22 mouse cellular contexts compared by ENCODE assay signal in the genomic region with DNA sequence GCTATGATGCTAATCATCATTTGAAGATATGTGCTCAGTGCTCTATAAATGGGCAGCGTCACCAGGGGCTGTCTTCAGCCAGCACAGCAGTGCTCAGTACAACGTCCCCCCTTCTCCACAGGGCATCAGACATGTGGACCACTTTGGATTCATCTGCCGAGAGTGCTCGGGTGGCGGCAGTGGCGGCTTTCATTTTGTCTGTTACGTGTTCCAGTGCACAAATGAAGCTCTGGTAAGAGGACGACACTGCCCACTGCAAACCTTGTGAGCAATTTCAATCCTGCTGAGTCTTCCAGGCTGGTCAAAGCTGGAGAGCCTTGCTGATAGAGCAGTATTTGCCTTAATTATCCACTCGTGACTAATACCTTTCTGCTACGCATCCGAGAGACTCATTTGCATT.
DNase-seq lines count a peak whose midpoint lies in the region; ATAC-seq and TF ChIP-seq lines count a peak whose summit lies in the region.
"Had no signal": no experiment of that assay in that cellular context is flagged by ENCODE, and none has a peak within 500 bp of the region (broad histone marks: within the 10 kb centered on the region; RNA-seq: fewer than 3 reads in every experiment).

No protein-coding gene starts in this region.

- no peak for TF ChIP-seq CTCF in forebrain, postnatal 0 days (IDR thresholded peaks at IDR 0.05; ENCODE audit: low read depth)

- no peaks in the 10 kb centered on the region for H3K4me1 ChIP-seq in forebrain, postnatal 0 days (ENCODE audit: insufficient read depth)
- no peaks in the 10 kb centered on the region for H3K4me1 ChIP-seq in forebrain, embryonic 14.5 days (ENCODE audit: control insufficient read depth, insufficient read depth, low read length)
- no peaks in the 10 kb centered on the region for H3K4me1 ChIP-seq in midbrain, embryonic 14.5 days (ENCODE audit: control insufficient read depth, insufficient read depth, low read length)
- H3K4me1 ChIP-seq in midbrain, embryonic 11.5 days (ENCODE audit: control insufficient read depth, insufficient read depth, low read length), result no peaks in the 10 kb centered on the region
- H3K4me1 ChIP-seq in intestine, embryonic 15.5 days (replicated peaks), result 0 out of 2 replicates have a peak, but pooled peaks cover 3% of the 10 kb centered on the region
- H3K4me1 ChIP-seq in neural tube, embryonic 14.5 days (ENCODE audit: control insufficient read depth, insufficient read depth, low read length), result no peaks in the 10 kb centered on the region
- H3K4me1 ChIP-seq: embryonic facial prominence, embryonic 13.5 days; neural tube, embryonic 12.5 days had no signal

- 66% methylated on average over 11 of the region's 11 CpGs for WGBS in forebrain, postnatal 0 days
- 77% methylated on average over 11 of the region's 11 CpGs for WGBS in forebrain, embryonic 14.5 days
- 48% methylated on average over 11 of the region's 11 CpGs for WGBS in midbrain, embryonic 14.5 days
- 83% methylated on average over 11 of the region's 11 CpGs for WGBS in midbrain, embryonic 11.5 days
- 79% methylated on average over 11 of the region's 11 CpGs for WGBS in intestine, embryonic 15.5 days
- WGBS in neural tube, embryonic 14.5 days, result 60% methylated on average over 11 of the region's 11 CpGs

- ATAC-seq in forebrain, postnatal 0 days, result peak; percentile 36
- no peak for ATAC-seq in forebrain, embryonic 14.5 days
- no peak for ATAC-seq in midbrain, embryonic 14.5 days (ENCODE audit: low FRiP score, low TSS enrichment)
- ATAC-seq in midbrain, embryonic 11.5 days (ENCODE audit: low FRiP score), result no peak
- no peak for ATAC-seq in intestine, embryonic 15.5 days
- 0 out of 2 replicates have a peak, but pooled peaks have one; percentile 31 for ATAC-seq in neural tube, embryonic 14.5 days (ENCODE audit: low read depth)
- ATAC-seq in erythroblast, adult 5-6 weeks (replicated peaks; ENCODE audit: low FRiP score, poor library complexity, severe bottlenecking), result no peak

- no peak for DNase-seq in forebrain, postnatal 0 days
- DNase-seq in forebrain, embryonic 14.5 days (ENCODE audit: low spot score), result no peak
- peak; percentile 47 for DNase-seq in midbrain, embryonic 14.5 days
- DNase-seq in midbrain, embryonic 11.5 days (ENCODE audit: low spot score, missing footprints), result no peak
- no peak for DNase-seq in spleen, postnatal 14 days (ENCODE audit: low spot score in 2 of 2)
- DNase-seq: adrenal gland, adult 2 months; cerebellum, adult 18-20 months; cerebellum, postnatal 25 days; gastrocnemius, postnatal 36 days; heart, postnatal 4 days; layer of hippocampus, adult 9-11 months; lung, embryonic 14.5 days; lung, postnatal 36 days had no signal

- H3K4me3 ChIP-seq in forebrain, postnatal 0 days (ENCODE audit: low read depth, low read length), result no peak overlapping the region
- no peak overlapping the region for H3K4me3 ChIP-seq in forebrain, embryonic 14.5 days (ENCODE audit: low read depth, low read length)
- H3K4me3 ChIP-seq in midbrain, embryonic 14.5 days (replicated peaks; ENCODE audit: low read depth, low read length), result no peak overlapping the region
- H3K4me3 ChIP-seq in midbrain, embryonic 11.5 days (ENCODE audit: low read depth, low read length), result no peak overlapping the region
- no peak overlapping the region for H3K4me3 ChIP-seq in intestine, embryonic 15.5 days (replicated peaks)
- no peak overlapping the region for H3K4me3 ChIP-seq in neural tube, embryonic 14.5 days (ENCODE audit: low read depth, low read length)
- H3K4me3 ChIP-seq: embryonic facial prominence, embryonic 13.5 days; heart, embryonic 10.5 days; left cerebral cortex, adult 2 months; megakaryocyte, embryonic 14.5 days; neural tube, embryonic 12.5 days had no signal

- no peaks in the 10 kb centered on the region for H3K36me3 ChIP-seq in forebrain, postnatal 0 days (ENCODE audit: insufficient read depth)
- no peaks in the 10 kb centered on the region for H3K36me3 ChIP-seq in forebrain, embryonic 14.5 days (ENCODE audit: control insufficient read depth, insufficient read depth, low read length)
- H3K36me3 ChIP-seq in midbrain, embryonic 14.5 days (ENCODE audit: control insufficient read depth, insufficient read depth, low read length), result no peaks in the 10 kb centered on the region
- peaks cover 3% of the 10 kb centered on the region; the same call in 1 of the 2 replicates for H3K36me3 ChIP-seq in midbrain, embryonic 11.5 days (ENCODE audit: control insufficient read depth, insufficient read depth, low read length)
- H3K36me3 ChIP-seq in intestine, embryonic 15.5 days, result no peaks in the 10 kb centered on the region
- no peaks in the 10 kb centered on the region for H3K36me3 ChIP-seq in neural tube, embryonic 14.5 days (ENCODE audit: control insufficient read depth, insufficient read depth, low read length)

- no peak overlapping the region for H3K27ac ChIP-seq in forebrain, postnatal 0 days (ENCODE audit: low read depth, low read length)
- no peak overlapping the region; the same call in 1 of the 2 replicates for H3K27ac ChIP-seq in forebrain, embryonic 14.5 days (ENCODE audit: low read depth, low read length)
- no peak overlapping the region; the same call in 1 of the 2 replicates for H3K27ac ChIP-seq in midbrain, embryonic 14.5 days (replicated peaks; ENCODE audit: low read depth, low read length)
- no peak overlapping the region for H3K27ac ChIP-seq in midbrain, embryonic 11.5 days (ENCODE audit: low read depth, low read length)
- 0 out of 2 replicates have a peak overlapping the region, but pooled peaks have one; percentile 44 for H3K27ac ChIP-seq in intestine, embryonic 15.5 days
- no peak overlapping the region for H3K27ac ChIP-seq in neural tube, embryonic 14.5 days (ENCODE audit: low read depth, low read length)
- H3K27ac ChIP-seq: embryonic facial prominence, embryonic 13.5 days; heart, embryonic 10.5 days; left cerebral cortex, adult 2 months; liver, embryonic 14.5 days; neural tube, embryonic 12.5 days had no signal

- H3K9ac ChIP-seq in forebrain, postnatal 0 days, result no peak overlapping the region
- H3K9ac ChIP-seq in forebrain, embryonic 14.5 days (ENCODE audit: low read length), result no peak overlapping the region
- no peak overlapping the region for H3K9ac ChIP-seq in midbrain, embryonic 14.5 days (replicated peaks; ENCODE audit: low read length)
- H3K9ac ChIP-seq in midbrain, embryonic 11.5 days (ENCODE audit: low read length), result no peak overlapping the region
- no peak overlapping the region for H3K9ac ChIP-seq in intestine, embryonic 15.5 days
- H3K9ac ChIP-seq in neural tube, embryonic 14.5 days (replicated peaks; ENCODE audit: low read depth, low read length), result no peak overlapping the region
- H3K9ac ChIP-seq: embryonic facial prominence, embryonic 13.5 days; liver, embryonic 14.5 days; lung, embryonic 14.5 days; neural tube, embryonic 12.5 days had no signal

- no peak overlapping the region for H3K4me2 ChIP-seq in forebrain, postnatal 0 days (ENCODE audit: low read depth)
- no peak overlapping the region for H3K4me2 ChIP-seq in forebrain, embryonic 14.5 days (ENCODE audit: low read length)
- no peak overlapping the region for H3K4me2 ChIP-seq in midbrain, embryonic 14.5 days (ENCODE audit: low read length)
- no peak overlapping the region for H3K4me2 ChIP-seq in midbrain, embryonic 11.5 days
- H3K4me2 ChIP-seq in intestine, embryonic 15.5 days (replicated peaks), result no peak overlapping the region
- no peak overlapping the region for H3K4me2 ChIP-seq in neural tube, embryonic 14.5 days (ENCODE audit: low read depth, low read length)
- H3K4me2 ChIP-seq: embryonic facial prominence, embryonic 13.5 days; lung, embryonic 14.5 days; neural tube, embryonic 12.5 days had no signal

- H3K27me3 ChIP-seq in forebrain, postnatal 0 days (ENCODE audit: insufficient read depth, low read length), result no peaks in the 10 kb centered on the region
- H3K27me3 ChIP-seq in forebrain, embryonic 14.5 days (replicated peaks; ENCODE audit: control insufficient read depth, insufficient read depth, low read length), result no peaks in the 10 kb centered on the region
- no peaks in the 10 kb centered on the region for H3K27me3 ChIP-seq in midbrain, embryonic 14.5 days (ENCODE audit: control insufficient read depth, insufficient read depth, low read length)
- H3K27me3 ChIP-seq in midbrain, embryonic 11.5 days (ENCODE audit: control insufficient read depth, insufficient read depth, low read length), result no peaks in the 10 kb centered on the region
- H3K27me3 ChIP-seq in intestine, embryonic 15.5 days (replicated peaks), result no peaks in the 10 kb centered on the region
- H3K27me3 ChIP-seq in neural tube, embryonic 14.5 days (ENCODE audit: control insufficient read depth, insufficient read depth, low read length), result no peaks in the 10 kb centered on the region
- H3K27me3 ChIP-seq: embryonic facial prominence, embryonic 13.5 days; megakaryocyte, embryonic 14.5 days; neural tube, embryonic 12.5 days had no signal

- no peaks in the 10 kb centered on the region for H3K9me3 ChIP-seq in forebrain, postnatal 0 days (ENCODE audit: low read length)
- H3K9me3 ChIP-seq in forebrain, embryonic 14.5 days (replicated peaks; ENCODE audit: control insufficient read depth, low read length), result no peaks in the 10 kb centered on the region
- no peaks in the 10 kb centered on the region for H3K9me3 ChIP-seq in midbrain, embryonic 14.5 days (ENCODE audit: control insufficient read depth, low read length)
- H3K9me3 ChIP-seq in midbrain, embryonic 11.5 days (ENCODE audit: control insufficient read depth, low read length), result no peaks in the 10 kb centered on the region
- H3K9me3 ChIP-seq in intestine, embryonic 15.5 days, result no peaks in the 10 kb centered on the region
- no peaks in the 10 kb centered on the region for H3K9me3 ChIP-seq in neural tube, embryonic 14.5 days (ENCODE audit: control insufficient read depth, low read length)
- H3K9me3 ChIP-seq: embryonic facial prominence, embryonic 13.5 days; heart, embryonic 10.5 days; megakaryocyte, embryonic 14.5 days; neural tube, embryonic 12.5 days had no signal

Comparison
In these comparisons a context has a peak if more than half of its experiments do, and no peak if none do; other contexts are left out.
1. ATAC-seq: peak in forebrain, postnatal 0 days (single experiment) and neural tube, embryonic 14.5 days (single experiment); none in forebrain, embryonic 14.5 days (single experiment), midbrain, embryonic 14.5 days (single experiment), midbrain, embryonic 11.5 days (single experiment), intestine, embryonic 15.5 days (single experiment) and erythroblast, adult 5-6 weeks (single experiment).